Mouse (Mus musculus): Measurements from ENCODE around the gene Cd300a. TPM values are rescaled to one million over a fixed set of nuclear protein-coding genes. Genes with fewer than 3 reads are reported as not detected.

The Cd300a gene
- total and polyA plus RNA-seq, 3 experiments = 0.58 TPM; not detected in 2

- Histone ChIP-seq H3K79me2 (ENCODE audit: control insufficient read depth, insufficient read depth, low read length, poor library complexity) (no peaks in the 10 kb centered on the region), H3K36me3 (ENCODE audit: control insufficient read depth in 1 of 2, insufficient read depth in 2 of 2, low read length in 2 of 2) (no peaks in the 10 kb centered on the region), H3K9ac (ENCODE audit: control insufficient read depth, low read depth, low read length, poor library complexity, severe bottlenecking) (no peak overlapping the region), H3K9me3 (replicated peaks; ENCODE audit: insufficient read depth, low read length) (peaks cover under 1% of the 10 kb centered on the region; the same call in 1 of the 2 replicates), H3K27me3 (ENCODE audit: control insufficient read depth in 1 of 2, insufficient read depth in 2 of 2, low read length in 2 of 2) (no peaks in the 10 kb centered on the region), H3K4me3 (ENCODE audit: control insufficient read depth in 1 of 2, insufficient read depth in 1 of 2, low read depth in 2 of 2, low read length in 2 of 2) (no peak overlapping the region), H3K27ac (ENCODE audit: control insufficient read depth, low read depth, low read length) (no peak overlapping the region), H3K4me1 (ENCODE audit: control insufficient read depth in 1 of 2, insufficient read depth in 2 of 2, low read length in 2 of 2) (no peaks in the 10 kb centered on the region)
- DNase-seq (ENCODE audit: low read depth, low spot score) = no peak
- TF ChIP-seq RAD21 (IDR thresholded peaks at IDR 0.05; ENCODE audit: low read depth, low read length) (no peak), KAT2A (conservative IDR thresholded peaks at IDR 0.05; ENCODE audit: low read depth, low read length) (no peak), POLR2AphosphoS2 (IDR thresholded peaks at IDR 0.05; ENCODE audit: low read length) (no peak)
These were observed 20.1 kb upstream of the Cd300a start for GRCm38 (mm10) chr11:114869787-114870186.

- no peaks in the 10 kb centered on the region for H3K79me2 ChIP-seq (ENCODE audit: control insufficient read depth, insufficient read depth, low read length, poor library complexity)
- no peak overlapping the region for H3K9ac ChIP-seq (ENCODE audit: control insufficient read depth, low read depth, low read length, poor library complexity, severe bottlenecking)
- no peak for TF ChIP-seq MYB (IDR thresholded peaks at IDR 0.05; ENCODE audit: low read depth, low read length)
- no peak for TF ChIP-seq GATA1 (IDR thresholded peaks at IDR 0.05; ENCODE audit: low read depth, low read length)
- TF ChIP-seq TAL1 (IDR thresholded peaks at IDR 0.05; ENCODE audit: low read length) = no peak
- TF ChIP-seq ETS1 (IDR thresholded peaks at IDR 0.05; ENCODE audit: low read depth, low read length) = no peak
- no peak for TF ChIP-seq GABPA (IDR thresholded peaks at IDR 0.05; ENCODE audit: low read depth, low read length)
- TF ChIP-seq ZNF384 (IDR thresholded peaks at IDR 0.05; ENCODE audit: low read depth, low read length) = no peak
- no peak for TF ChIP-seq CHD2 (IDR thresholded peaks at IDR 0.05; ENCODE audit: low read length)
- TF ChIP-seq MAFK (IDR thresholded peaks at IDR 0.05; ENCODE audit: borderline replicate concordance, low read depth, low read length) = no peak
- TF ChIP-seq USF2 (IDR thresholded peaks at IDR 0.05; ENCODE audit: borderline replicate concordance in 1 of 2, insufficient read depth in 1 of 2, low read depth in 1 of 2, low read length in 2 of 2) = no peak
- TF ChIP-seq E2F4 (IDR thresholded peaks at IDR 0.05; ENCODE audit: borderline replicate concordance, low read depth, low read length) = no peak
- no peak overlapping the region for H3K4me3 ChIP-seq (ENCODE audit: control insufficient read depth in 1 of 2, insufficient read depth in 1 of 2, low read depth in 2 of 2, low read length in 2 of 2)
- DNase-seq (ENCODE audit: low read depth, low spot score) = no peak
- H3K27ac ChIP-seq (ENCODE audit: control insufficient read depth, low read depth, low read length) = no peak overlapping the region
- H3K27me3 ChIP-seq (ENCODE audit: control insufficient read depth in 1 of 2, insufficient read depth in 2 of 2, low read length in 2 of 2) = no peaks in the 10 kb centered on the region
- no peaks in the 10 kb centered on the region for H3K36me3 ChIP-seq (ENCODE audit: control insufficient read depth in 1 of 2, insufficient read depth in 2 of 2, low read length in 2 of 2)
- no peaks in the 10 kb centered on the region for H3K9me3 ChIP-seq (replicated peaks; ENCODE audit: insufficient read depth, low read length)
- no peaks in the 10 kb centered on the region for H3K4me1 ChIP-seq (ENCODE audit: control insufficient read depth in 1 of 2, insufficient read depth in 2 of 2, low read length in 2 of 2)
These were observed 18.3 kb upstream of the Cd300a start for GRCm38 (mm10) chr11:114871540-114871939.

GRCm38 (mm10) chr11:114873022-114873817 is 16.6 kb upstream of the Cd300a start:
- H3K27me3 ChIP-seq (ENCODE audit: control insufficient read depth in 1 of 2, insufficient read depth in 2 of 2, low read length in 2 of 2) = no peaks in the 10 kb centered on the region
- no peak overlapping the region for H3K4me3 ChIP-seq (ENCODE audit: control insufficient read depth in 1 of 2, insufficient read depth in 1 of 2, low read depth in 2 of 2, low read length in 2 of 2)
- H3K79me2 ChIP-seq (ENCODE audit: control insufficient read depth, insufficient read depth, low read length, poor library complexity) = no peaks in the 10 kb centered on the region
- H3K9ac ChIP-seq (ENCODE audit: control insufficient read depth, low read depth, low read length, poor library complexity, severe bottlenecking) = no peak overlapping the region
- no peaks in the 10 kb centered on the region for H3K9me3 ChIP-seq (replicated peaks; ENCODE audit: insufficient read depth, low read length)
- H3K27ac ChIP-seq (ENCODE audit: control insufficient read depth, low read depth, low read length) = no peak overlapping the region
- TF ChIP-seq E2F4 (IDR thresholded peaks at IDR 0.05; ENCODE audit: borderline replicate concordance, low read depth, low read length) (no peak), JUND (IDR thresholded peaks at IDR 0.05; ENCODE audit: low read depth, low read length) (no peak), ELF1 (IDR thresholded peaks at IDR 0.05; ENCODE audit: low read depth, low read length) (no peak), MAZ (IDR thresholded peaks at IDR 0.05; ENCODE audit: low read depth, low read length) (no peak), TCF12 (IDR thresholded peaks at IDR 0.05; ENCODE audit: low read depth, low read length) (no peak), EP300 (IDR thresholded peaks at IDR 0.05; ENCODE audit: low read depth in 1 of 2, low read length in 2 of 2) (no peak)
- H3K4me1 ChIP-seq (ENCODE audit: control insufficient read depth in 1 of 2, insufficient read depth in 2 of 2, low read length in 2 of 2) = no peaks in the 10 kb centered on the region
- DNase-seq (ENCODE audit: low read depth, low spot score) = no peak
- no peaks in the 10 kb centered on the region for H3K36me3 ChIP-seq (ENCODE audit: control insufficient read depth in 1 of 2, insufficient read depth in 2 of 2, low read length in 2 of 2)
